Mouse (Mus musculus): ENCODE measurements around the gene Rtel1. TPM values are rescaled to one million over a fixed set of nuclear protein-coding genes. Genes with fewer than 3 reads are reported as not detected.
A peak's percentile ranks its signal among the peaks of the same experiment; 100 is the strongest.
"Not testable (repeated sequence)": the region's sequence is repeated elsewhere in the genome, so short reads cannot be mapped to it uniquely, and the experiment has no call there.

Gene Rtel1
- polyA plus RNA-seq (2015; fragmentation: Nextera tagmentation; extraction: Ambion mirVana), result 37.3 and 39.4 TPM in 2 replicates

GRCm38 (mm10) chr2:181319248-181320102, at the start of gene Rtel1:
Gene Rtel1 (plus strand): TSS chr2:181319739.
- peaks cover 24% of the 10 kb centered on the region for H3K4me1 ChIP-seq
- peaks cover 20% of the 10 kb centered on the region for H3K36me3 ChIP-seq
- peaks cover 10% of the 10 kb centered on the region; the same call in 1 of the 2 replicates for H3K27me3 ChIP-seq (replicated peaks)
- peak within 1 kb of the TSS; percentile 74 for H3K27ac ChIP-seq (replicated peaks)
- peak within 1 kb of the TSS; percentile 70 for H3K4me2 ChIP-seq
- WGBS, result 6% methylated on average over 40 of the region's 40 CpGs
- H3K9me3 ChIP-seq (replicated peaks), result no peaks in the 10 kb centered on the region
- peak within 1 kb of the TSS; percentile 56 for H3K4me3 ChIP-seq (replicated peaks)
- ATAC-seq (ENCODE audit: low FRiP score), result peak; percentile 91
- peak within 1 kb of the TSS; percentile 53 for H3K9ac ChIP-seq (replicated peaks)

- Histone ChIP-seq H3K27ac (replicated peaks) (no peak overlapping the region), H3K9ac (replicated peaks) (no peak overlapping the region), H3K36me3 (peaks cover 44% of the 10 kb centered on the region), H3K9me3 (replicated peaks) (no peaks in the 10 kb centered on the region), H3K27me3 (replicated peaks) (no peaks in the 10 kb centered on the region), H3K4me2 (no peak overlapping the region), H3K4me3 (replicated peaks) (no peak overlapping the region), H3K4me1 (no peaks in the 10 kb centered on the region)
- WGBS, result 95% methylated on average over 2 of the region's 2 CpGs
- ATAC-seq (ENCODE audit: low FRiP score), result no peak
Observed at GRCm38 (mm10) chr2:181272092-181272491, 47.4 kb upstream of the Rtel1 start.

GRCm38 (mm10) chr2:181273829-181274228, 45.7 kb upstream of the Rtel1 start:
- H3K4me1 ChIP-seq, result no peaks in the 10 kb centered on the region
- H3K36me3 ChIP-seq, result peaks cover 55% of the 10 kb centered on the region
- H3K4me2 ChIP-seq, result no peak overlapping the region
- H3K9me3 ChIP-seq (replicated peaks), result no peaks in the 10 kb centered on the region
- H3K27ac ChIP-seq (replicated peaks), result no peak overlapping the region
- no peak for ATAC-seq (ENCODE audit: low FRiP score)
- 97% methylated on average over 2 of the region's 2 CpGs for WGBS
- no peaks in the 10 kb centered on the region for H3K27me3 ChIP-seq (replicated peaks)
- no peak overlapping the region for H3K9ac ChIP-seq (replicated peaks)
- no peak overlapping the region for H3K4me3 ChIP-seq (replicated peaks)

GRCm38 (mm10) chr2:181274639-181275038, 44.9 kb upstream of the Rtel1 start:
- ATAC-seq (ENCODE audit: low FRiP score), result no peak
- Histone ChIP-seq H3K27ac (replicated peaks) (no peak overlapping the region), H3K4me3 (replicated peaks) (no peak overlapping the region), H3K9me3 (replicated peaks) (no peaks in the 10 kb centered on the region), H3K27me3 (replicated peaks) (no peaks in the 10 kb centered on the region), H3K4me2 (no peak overlapping the region), H3K36me3 (peaks cover 51% of the 10 kb centered on the region), H3K9ac (replicated peaks) (no peak overlapping the region), H3K4me1 (no peaks in the 10 kb centered on the region)
- 73% methylated on average over 4 of the region's 4 CpGs for WGBS

GRCm38 (mm10) chr2:181276766-181277165, 42.8 kb upstream of the Rtel1 start:
- H3K4me2 ChIP-seq, result no peak overlapping the region
- no peak overlapping the region for H3K9ac ChIP-seq (replicated peaks)
- no peak for ATAC-seq (ENCODE audit: low FRiP score)
- H3K27ac ChIP-seq (replicated peaks), result no peak overlapping the region
- H3K27me3 ChIP-seq (replicated peaks), result no peaks in the 10 kb centered on the region
- 87% methylated on average over 1 of the region's 1 CpGs for WGBS
- H3K9me3 ChIP-seq (replicated peaks), result no peaks in the 10 kb centered on the region
- no peaks in the 10 kb centered on the region for H3K4me1 ChIP-seq
- peaks cover 40% of the 10 kb centered on the region for H3K36me3 ChIP-seq
- H3K4me3 ChIP-seq (replicated peaks), result no peak overlapping the region

GRCm38 (mm10) chr2:181277866-181278265, 41.7 kb upstream of the Rtel1 start:
- Histone ChIP-seq H3K4me2 (no peak overlapping the region), H3K27me3 (replicated peaks) (no peaks in the 10 kb centered on the region), H3K9me3 (replicated peaks) (no peaks in the 10 kb centered on the region), H3K4me3 (replicated peaks) (no peak overlapping the region), H3K9ac (replicated peaks) (no peak overlapping the region), H3K36me3 (peaks cover 40% of the 10 kb centered on the region), H3K27ac (replicated peaks) (no peak overlapping the region), H3K4me1 (no peaks in the 10 kb centered on the region)
- WGBS, result 87% methylated on average over 3 of the region's 3 CpGs
- ATAC-seq (ENCODE audit: low FRiP score), result no peak

GRCm38 (mm10) chr2:181279968-181280367, 39.6 kb upstream of the Rtel1 start:
- H3K4me2 ChIP-seq, result no peak overlapping the region
- peaks cover 33% of the 10 kb centered on the region for H3K36me3 ChIP-seq
- H3K4me3 ChIP-seq (replicated peaks), result no peak overlapping the region
- H3K4me1 ChIP-seq, result no peaks in the 10 kb centered on the region
- H3K9ac ChIP-seq (replicated peaks), result no peak overlapping the region
- H3K27me3 ChIP-seq (replicated peaks), result no peaks in the 10 kb centered on the region
- ATAC-seq (ENCODE audit: low FRiP score), result no peak
- no peak overlapping the region for H3K27ac ChIP-seq (replicated peaks)
- WGBS, result 78% methylated on average over 1 of the region's 1 CpGs
- no peaks in the 10 kb centered on the region for H3K9me3 ChIP-seq (replicated peaks)

GRCm38 (mm10) chr2:181286629-181287337, 32.8 kb upstream of the Rtel1 start:
- H3K4me2 ChIP-seq, result peak overlapping the region; percentile 66

GRCm38 (mm10) chr2:181287338-181287957, 32.1 kb upstream of the Rtel1 start:
- H3K27ac ChIP-seq (replicated peaks), result peak overlapping the region; percentile 98
- peaks cover 24% of the 10 kb centered on the region for H3K4me1 ChIP-seq
- peak overlapping the region; percentile 66 for H3K4me2 ChIP-seq
- ATAC-seq (ENCODE audit: low FRiP score), result peak; percentile 87
- WGBS, result 2% methylated on average over 31 of the region's 71 CpGs
- no peaks in the 10 kb centered on the region for H3K9me3 ChIP-seq (replicated peaks)
- H3K27me3 ChIP-seq (replicated peaks), result no peaks in the 10 kb centered on the region
- H3K36me3 ChIP-seq, result peaks cover 9% of the 10 kb centered on the region; the same call in 1 of the 2 replicates
- H3K4me3 ChIP-seq (replicated peaks), result peak overlapping the region; percentile 72
- peak overlapping the region; percentile 94 for H3K9ac ChIP-seq (replicated peaks)

More at GRCm38 (mm10) chr2:181286629-181287337, 32.8 kb upstream of the Rtel1 start:
- Histone ChIP-seq H3K4me1 (peaks cover 24% of the 10 kb centered on the region), H3K27me3 (replicated peaks) (no peaks in the 10 kb centered on the region), H3K27ac (replicated peaks) (peak overlapping the region; percentile 98), H3K4me3 (replicated peaks) (peak overlapping the region; percentile 72), H3K9ac (replicated peaks) (peak overlapping the region; percentile 94), H3K36me3 (peaks cover 9% of the 10 kb centered on the region; the same call in 1 of the 2 replicates), H3K9me3 (replicated peaks) (no peaks in the 10 kb centered on the region)
- ATAC-seq (ENCODE audit: low FRiP score), result no peak
- 55% methylated on average over 6 of the region's 6 CpGs for WGBS

GRCm38 (mm10) chr2:181287958-181288350, 31.6 kb upstream of the Rtel1 start, which contains the start of gene Gmeb2:
Gene Gmeb2 (minus strand): TSS chr2:181288035.
- H3K4me3 ChIP-seq (replicated peaks), result peak within 1 kb of the TSS; percentile 72
- H3K27me3 ChIP-seq (replicated peaks); H3K36me3 ChIP-seq; H3K9me3 ChIP-seq (replicated peaks): not testable (repeated sequence)
- peak within 1 kb of the TSS; percentile 98 for H3K27ac ChIP-seq (replicated peaks)
- peak within 1 kb of the TSS; percentile 94 for H3K9ac ChIP-seq (replicated peaks)
- ATAC-seq (ENCODE audit: low FRiP score), result peak; percentile 96
- peaks cover 24% of the 10 kb centered on the region for H3K4me1 ChIP-seq
- H3K4me2 ChIP-seq, result peak within 1 kb of the TSS; percentile 69
- 2% methylated on average over 38 of the region's 38 CpGs for WGBS

GRCm38 (mm10) chr2:181288691-181289090, 30.8 kb upstream of the Rtel1 start:
- Histone ChIP-seq H3K4me3 (replicated peaks) (peak overlapping the region; percentile 72), H3K9me3 (replicated peaks) (no peaks in the 10 kb centered on the region), H3K27ac (replicated peaks) (no peak overlapping the region), H3K27me3 (replicated peaks) (no peaks in the 10 kb centered on the region), H3K4me1 (peaks cover 24% of the 10 kb centered on the region), H3K36me3 (peaks cover 4% of the 10 kb centered on the region; the same call in 1 of the 2 replicates), H3K4me2 (peak overlapping the region; percentile 69), H3K9ac (replicated peaks) (peak overlapping the region; percentile 46; the same call in 1 of the 2 replicates)
- 72% methylated on average over 3 of the region's 3 CpGs for WGBS
- no peak for ATAC-seq (ENCODE audit: low FRiP score)
